Mouse (Mus musculus) v-Abl transformed pro-B cells (cell line): ENCODE results near the gene Fancg.

Experiments used
- in situ Hi-C, 2 experiments: fragments of 400-800 bp; cut with MboI; formaldehyde crosslinking; loops; one replicate each; pipeline ENCODE4 v1.15.1; 2025; ENCODE audit not compliant: unreplicated experiment in 2 of 2

Fancg gene

DNA sequence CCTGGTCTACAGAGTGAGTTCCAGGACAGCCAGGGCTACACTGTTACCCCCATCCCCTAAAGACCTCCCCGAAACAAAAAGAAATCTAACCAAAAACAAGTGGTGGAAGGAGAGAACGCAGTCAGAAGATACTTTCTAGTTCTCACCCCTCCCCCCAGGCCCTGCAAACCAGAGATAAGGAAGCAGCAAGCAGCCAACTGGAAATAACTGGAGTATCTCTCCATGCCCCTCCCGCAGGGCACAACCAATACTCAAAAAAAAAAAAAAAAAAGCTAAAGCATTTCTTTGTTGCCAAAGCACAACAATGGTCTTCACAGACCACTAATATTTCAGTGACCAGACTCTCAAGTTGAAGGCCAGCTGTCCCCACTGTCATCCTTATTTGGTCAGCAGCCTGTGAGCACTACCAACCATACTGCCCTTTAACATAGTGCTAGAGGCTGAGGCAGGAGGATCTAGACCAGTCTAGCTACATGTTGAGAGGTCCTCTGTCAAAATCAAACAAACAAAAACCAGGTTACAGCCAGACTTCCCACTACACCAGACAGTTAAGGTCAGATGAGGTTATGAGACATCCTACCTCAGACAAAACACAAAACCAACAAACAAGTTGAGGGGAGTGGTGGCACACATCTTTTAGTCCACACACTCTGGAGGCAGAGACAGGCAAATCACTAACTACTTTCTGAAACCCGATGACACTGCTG, 27.7 kb upstream of the Fancg start:
- in situ Hi-C loops, result no loop called here

DNA sequence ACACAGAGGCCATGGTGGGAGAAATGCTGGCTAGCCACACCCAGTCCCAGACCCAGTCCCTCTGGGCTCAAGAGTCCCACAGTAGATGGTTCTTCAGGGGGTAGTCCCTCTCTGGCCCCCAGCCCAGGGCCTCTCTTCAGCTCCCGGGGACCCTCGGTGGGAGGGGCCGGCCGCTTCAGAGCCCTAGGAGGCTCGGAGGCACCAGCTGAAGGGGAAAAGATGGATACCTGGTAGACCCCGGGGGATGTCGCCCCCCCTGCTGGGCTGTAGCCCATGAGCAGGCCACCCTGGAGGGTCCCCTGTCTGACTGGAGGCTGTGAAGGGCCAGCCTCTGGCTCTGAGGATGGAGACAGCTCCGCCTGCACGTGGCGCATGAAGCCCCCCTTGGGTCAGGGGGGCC, 26.1 kb upstream of the Fancg start:
- in situ Hi-C loops, result no loop called here

DNA sequence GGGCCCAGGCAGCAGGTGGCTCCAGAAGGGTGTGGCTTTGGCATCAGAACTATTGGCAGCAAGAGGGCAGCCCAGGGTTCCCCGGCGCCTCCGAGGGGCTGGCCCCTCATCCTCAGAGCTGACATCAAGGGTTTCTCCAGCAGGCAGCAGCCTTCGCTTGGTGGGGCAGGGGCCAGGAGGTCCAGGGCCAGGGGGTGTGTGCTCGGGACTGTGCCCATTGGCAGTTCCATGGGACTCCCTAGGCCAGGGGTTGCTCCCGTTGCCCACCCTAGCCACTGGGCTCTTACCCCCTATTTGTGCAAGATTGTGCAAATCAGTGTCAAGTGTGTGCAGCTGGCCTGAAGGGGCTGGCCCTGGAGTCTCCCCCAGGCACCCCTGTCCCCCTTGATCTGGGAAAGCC, 25.5 kb upstream of the Fancg start:
- in situ Hi-C loops, result no loop called here

DNA sequence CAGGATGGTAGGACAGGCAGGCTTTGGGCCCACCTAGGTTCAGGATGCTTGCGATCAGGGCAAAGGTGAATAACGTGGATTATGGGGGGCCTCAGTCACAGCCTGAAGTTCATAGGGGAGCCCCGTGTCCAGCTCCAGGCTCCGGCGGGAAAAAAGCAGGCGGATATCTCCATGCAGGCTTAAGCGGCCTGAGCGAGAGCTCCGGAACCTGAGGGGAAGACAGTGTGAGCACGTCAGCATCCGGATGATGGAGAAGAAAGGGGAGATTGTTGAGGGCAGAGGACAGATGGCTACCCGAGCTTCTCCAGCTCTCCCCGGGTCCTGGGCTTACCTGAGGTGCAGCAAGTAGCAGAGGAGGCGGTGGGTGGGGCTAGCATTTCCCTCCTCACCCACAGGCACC, 23.2 kb upstream of the Fancg start:
- in situ Hi-C loops, result no loop called here

DNA sequence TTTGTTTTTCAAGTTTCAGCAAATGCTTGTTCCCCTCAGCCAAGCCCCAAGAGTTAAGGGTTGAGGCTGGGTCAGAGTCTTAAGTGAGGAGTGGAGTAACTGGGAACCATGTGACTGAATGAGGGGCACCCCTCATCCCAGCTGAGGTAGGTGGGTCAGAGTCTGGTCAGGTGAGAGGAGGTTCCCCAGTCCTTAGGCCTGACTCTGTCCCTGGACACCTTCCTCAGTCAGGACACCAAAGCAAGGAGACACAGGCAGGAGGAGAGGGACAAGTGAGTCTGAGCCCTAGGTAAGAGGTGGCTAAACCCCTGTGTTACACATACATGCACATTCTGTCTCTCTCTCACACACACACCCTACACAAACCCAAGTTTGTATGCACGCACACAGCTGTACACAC, 22.2 kb upstream of the Fancg start:
- in situ Hi-C loops, result no loop called here

DNA sequence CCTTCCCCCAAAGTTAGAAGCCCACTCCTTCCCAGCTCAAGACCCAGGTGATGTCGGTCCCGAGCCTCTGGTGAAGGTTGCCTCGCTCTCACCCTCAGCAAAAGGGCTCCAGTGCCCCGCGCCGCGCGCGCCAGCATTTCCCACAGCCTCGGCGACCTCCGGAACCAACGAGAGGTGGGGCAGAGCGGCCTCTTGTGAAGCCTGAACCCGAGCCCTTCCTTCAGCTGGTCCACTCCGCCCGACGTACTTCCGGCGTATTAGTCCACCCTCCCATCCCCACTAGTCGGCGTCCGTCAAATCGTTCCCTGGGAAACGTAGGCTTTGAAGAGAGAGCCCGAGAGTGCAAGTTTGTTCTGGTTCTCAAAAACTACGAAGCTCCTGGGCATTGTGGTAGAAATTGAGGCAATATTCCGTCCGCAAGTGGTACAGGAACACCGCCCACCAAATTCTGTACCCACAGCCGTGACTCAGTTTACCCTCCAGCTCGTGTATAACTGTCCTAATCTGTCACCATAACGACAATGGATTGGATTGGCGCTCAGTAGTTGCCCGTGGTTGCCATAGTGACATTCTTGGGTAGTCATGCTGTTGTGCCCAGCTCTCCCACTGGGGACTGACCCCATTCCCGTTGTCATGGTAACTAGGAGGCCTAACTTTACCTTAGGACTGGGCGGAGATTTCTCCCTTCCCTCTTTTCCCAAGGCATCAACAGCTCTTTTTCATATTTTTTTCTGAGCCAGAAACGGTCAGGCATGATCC, 21.1 kb upstream of the Fancg start, which contains the start of gene Stoml2:
Gene Stoml2, minus strand, starts transcription at position 474 of the 759 bp plus-strand sequence.
- in situ Hi-C loops, result no loop called here

DNA sequence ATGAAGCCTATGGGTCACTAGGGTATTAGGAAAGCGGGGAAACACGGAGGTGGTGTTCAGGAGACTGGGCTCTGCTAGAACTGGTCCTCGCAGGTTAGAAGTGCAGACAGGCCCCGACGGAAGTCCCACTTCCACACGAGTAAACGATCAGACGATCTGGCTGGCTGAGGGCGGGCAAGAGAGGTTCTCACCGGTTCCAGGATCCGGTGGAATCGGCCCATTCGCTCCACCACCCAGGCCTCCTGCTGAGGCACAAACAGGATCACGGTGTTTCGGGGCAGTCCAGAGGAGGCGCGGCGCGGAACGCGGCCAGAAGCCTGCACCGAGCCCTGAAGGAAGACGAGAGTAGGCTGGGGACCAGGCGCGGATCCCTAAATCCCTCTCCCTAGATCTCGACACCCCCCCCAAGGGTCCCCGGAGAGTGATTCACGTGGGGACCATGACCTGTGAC, 20.5 kb upstream of the Fancg start:
- in situ Hi-C loops, result no loop called here

DNA sequence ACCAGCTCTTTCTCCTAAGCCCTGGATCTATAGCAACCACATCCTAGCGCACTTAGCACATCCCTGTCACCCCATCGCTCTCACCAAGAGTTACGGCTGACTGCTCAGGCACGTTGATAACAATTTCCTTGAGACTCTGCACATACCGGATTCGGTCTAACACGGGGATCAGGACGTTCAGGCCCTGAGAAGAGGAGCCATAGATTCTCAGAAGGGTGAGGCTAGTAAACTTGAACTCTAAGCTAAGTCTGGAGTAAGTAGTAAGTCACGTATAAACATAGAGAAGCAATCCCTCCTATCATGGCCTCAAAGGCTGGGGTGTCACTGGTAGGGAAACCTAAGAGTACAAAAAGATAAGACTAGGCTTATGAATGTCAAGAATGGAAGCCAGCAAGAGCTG, 20.0 kb upstream of the Fancg start:
- in situ Hi-C loops, result no loop called here

DNA sequence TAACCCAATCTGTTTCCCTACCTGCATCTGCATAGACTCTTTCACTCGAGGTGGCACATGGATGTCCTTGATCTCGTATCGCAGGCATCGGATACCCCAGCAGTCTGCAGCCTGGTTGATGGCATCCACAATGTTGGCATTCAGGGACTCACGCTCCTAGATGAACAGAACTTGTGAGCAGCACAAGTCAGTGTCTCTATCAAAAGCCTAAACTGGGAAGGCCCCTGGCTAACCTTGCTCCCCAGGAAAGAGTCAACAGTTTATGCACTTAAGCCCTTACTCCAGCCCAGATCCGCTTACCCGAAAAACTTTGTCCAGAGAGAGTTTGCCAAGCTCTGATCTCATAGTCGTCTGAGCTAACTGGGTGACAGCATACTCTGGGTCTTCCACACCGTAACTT, 19.4 kb upstream of the Fancg start:
- in situ Hi-C loops, result no loop called here

DNA sequence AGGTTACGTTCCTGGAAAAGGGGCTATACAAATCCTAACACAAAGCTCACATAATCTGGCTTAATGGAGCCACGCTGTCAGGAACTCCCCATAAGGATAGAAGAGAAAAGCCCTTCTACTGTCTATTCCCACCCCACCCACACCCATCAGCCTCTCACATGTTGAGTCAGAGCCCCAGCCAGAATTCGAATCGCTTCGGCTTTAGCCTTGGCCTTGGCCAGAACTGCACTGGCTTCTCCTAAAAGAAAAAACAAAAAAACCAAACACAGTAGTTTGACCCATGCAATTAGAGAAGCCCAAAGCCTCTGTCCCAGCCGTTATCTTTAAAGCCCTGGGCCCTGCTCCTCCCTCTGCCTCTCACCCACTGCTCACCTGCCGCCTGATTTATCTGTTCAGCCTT, 18.8 kb upstream of the Fancg start:
- in situ Hi-C loops, result no loop called here

DNA sequence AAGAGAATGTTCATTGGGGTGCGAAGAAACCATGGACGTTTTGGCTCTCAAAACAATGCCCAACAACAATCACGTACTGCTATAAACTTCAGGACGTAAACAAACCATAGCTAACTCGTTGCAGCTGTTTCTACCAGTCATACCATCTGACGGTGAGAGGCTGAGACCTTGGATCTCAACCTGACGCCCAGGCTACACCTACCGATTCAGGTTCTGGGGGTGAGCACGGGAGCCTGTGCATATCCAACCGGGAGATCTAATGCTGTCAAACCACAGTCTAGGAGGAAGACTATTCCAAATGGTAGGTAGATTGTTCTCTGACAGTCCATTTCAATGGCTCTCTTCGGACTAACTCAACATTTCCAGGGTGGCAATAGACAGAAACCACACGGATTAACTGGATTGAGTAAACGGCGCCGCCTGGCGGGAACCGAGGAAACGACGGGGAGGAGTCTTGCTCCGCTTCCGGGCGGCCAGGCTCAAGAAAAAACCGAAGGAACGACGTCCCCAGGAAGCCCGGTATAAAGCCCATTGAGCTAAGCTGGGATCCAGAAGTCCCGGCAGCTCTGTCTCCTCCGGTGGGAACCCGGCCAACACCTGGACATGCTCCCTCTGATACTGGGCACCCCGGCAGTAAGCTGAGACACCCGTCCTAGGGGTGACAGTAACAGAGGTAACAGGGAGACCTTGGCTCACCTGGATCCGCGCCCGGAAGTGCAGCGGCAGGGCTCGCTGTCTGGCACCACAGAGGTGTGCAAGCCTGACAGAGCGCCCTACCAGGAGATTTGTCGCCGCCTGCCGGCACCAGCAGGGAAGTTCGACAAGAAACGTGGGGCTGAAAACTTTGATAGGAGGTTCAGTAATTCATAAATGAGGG, 15.0 kb upstream of the Fancg start, which contains the start of gene Pigo:
Gene Pigo, minus strand, starts transcription at position 736 of the 877 bp plus-strand sequence.
- in situ Hi-C loops, result no loop called here

DNA sequence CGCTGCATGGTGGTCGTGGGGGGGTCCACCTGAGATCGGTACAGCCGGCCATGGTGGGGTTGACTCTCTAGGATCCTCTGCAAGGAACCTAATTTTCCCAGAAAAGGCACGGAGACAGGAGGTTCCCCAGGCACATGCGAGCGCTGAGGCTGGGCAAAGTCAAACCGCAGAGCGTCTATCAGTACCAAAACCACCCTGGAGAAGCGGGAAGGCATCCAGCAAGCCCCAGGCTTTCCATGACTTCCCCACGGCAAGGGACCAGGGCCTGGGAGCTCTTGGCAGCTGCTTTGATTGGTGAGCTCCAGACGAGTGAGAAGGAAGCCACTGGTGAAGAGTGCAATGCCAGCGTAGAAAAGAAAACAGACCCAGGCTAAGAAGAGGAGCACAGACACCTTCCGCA, 14.4 kb upstream of the Fancg start:
- in situ Hi-C loops, result no loop called here

DNA sequence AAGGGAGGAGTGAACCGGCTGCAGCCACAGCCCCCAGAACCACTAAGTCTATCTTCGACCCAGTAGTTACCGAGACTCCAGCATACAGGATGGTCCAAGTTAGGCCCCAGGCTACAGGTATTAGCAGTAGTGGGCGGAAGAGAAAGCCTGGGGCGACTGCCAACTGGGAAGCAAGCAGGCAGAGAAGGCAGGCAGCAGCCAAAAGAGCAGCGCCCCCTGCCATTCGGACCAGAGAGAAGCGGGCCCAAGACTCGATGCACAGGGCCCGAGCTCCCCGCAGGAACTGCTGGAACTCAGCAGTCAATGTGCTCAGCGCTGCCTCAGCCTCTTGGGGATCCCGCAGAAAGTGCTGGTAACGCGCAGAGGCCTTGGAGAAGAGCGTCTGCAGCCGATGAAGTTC, 11.0 kb upstream of the Fancg start:
- in situ Hi-C loops, result no loop called here

DNA sequence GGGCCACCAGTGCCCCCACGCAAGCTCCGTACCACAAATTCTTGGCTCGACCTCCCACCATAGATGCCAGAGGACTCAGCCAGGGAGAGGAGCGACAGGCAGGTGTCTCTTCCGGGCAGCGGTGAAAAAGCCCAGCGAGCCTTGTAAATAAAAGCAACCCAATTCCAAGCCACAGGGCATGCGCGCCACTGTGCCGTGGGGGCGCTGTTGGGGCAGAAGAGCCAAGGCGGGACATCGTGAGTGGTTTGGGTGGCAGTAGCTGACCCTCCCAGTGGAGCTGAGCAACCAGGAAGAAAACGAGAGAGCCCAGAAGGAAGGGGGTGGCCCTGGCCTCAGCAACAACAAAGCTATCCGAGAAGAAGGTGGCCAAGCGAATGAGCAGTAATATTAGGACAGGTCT, 10.6 kb upstream of the Fancg start:
- in situ Hi-C loops, result no loop called here

DNA sequence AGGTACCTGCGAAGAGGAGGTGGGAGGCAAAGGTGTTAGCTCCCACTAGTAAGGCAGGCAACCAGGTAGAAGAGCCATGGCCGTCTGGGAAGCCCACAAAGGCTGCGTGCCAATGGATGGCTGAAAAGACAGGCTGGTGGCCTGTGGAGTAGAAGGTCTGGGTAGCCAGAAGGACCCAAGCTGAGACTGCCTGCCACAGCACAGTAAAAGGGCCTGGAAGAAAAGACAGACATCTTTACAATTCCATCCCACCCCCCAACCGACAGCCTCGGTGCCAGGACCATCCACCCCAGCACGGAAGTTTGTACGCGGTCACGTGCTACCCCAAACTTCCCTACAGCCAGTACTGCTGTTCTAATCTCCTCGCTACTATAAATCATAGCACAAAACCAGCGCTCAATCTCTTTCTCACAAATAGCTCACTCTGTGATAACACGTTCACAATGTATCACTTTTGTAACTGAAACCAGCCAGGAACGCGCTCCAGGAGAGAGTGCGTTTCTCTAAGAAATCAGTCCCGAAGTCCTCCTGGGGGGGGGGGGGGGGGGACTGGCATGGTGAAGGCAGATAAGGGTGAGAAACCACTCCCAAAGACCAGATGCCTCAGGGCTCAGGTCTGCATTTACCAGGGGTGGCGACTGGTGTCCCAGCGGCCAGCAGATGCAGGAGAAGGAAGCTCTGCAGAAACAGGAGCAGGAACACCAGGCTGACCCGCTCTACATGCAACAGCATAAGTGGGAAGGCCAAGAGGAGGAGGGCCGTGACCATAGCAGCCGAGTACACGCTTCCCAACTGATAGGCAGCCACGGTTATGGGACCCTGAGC, 9.5 kb upstream of the Fancg start:
- in situ Hi-C loops, result no loop called here

DNA sequence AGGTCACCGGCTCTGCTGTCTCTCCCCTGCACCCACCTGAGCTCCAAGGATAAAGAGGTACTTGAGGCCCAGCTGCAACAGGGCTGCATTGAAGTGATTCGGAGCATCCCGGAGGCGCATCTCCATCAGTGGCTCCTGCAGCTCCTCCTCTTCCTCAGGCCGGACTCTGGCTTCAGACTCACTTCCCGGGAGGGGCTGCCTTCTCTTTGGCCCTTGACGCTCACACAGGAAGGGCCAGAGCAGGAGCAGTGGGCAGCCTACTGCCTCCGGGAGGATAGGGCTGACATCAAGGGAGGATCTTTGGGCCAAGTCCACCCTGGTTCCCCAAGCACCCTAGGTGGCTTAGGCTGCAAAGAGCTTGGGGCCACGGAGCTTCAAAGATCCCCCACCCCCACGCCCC, 8.9 kb upstream of the Fancg start:
- in situ Hi-C loops, result no loop called here

DNA sequence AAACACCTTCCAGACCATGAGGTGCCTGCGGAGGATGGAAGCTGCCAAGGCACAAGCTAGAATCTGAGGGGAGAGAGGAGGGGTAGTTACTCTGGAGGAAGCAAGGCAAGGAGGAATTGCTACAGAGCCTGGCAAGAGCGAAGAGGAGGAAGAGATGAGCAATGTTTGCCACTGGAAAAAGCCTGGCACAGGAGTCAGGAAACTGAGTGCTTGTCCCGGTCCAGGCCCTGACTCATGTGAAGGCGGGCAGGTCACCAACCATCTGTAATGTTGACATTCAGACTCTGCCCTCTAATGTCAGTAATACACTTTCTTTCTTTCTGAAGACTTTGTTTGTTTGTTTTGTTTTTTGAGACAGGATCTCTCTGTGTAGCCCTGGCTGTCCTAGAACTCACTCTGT, 7.8 kb upstream of the Fancg start:
- in situ Hi-C loops, result no loop called here

DNA sequence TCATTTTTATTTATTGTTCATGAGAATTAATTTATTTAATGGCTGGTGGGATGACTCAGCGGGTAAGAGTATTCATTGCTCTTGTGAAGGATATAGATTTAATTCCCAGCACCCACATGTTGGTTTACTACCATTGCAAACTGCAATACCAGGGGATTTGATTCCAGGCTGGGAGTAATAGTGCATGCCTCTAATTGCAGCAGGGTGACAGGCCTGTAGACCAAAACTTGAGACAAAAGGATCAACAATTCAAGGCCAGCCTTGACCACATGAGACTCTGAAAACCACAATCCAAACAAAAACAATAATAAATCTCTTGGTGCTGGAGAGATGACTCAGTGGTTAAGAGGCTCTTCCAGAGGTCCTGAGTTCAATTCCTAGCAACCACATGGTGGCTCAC, 1.8 kb upstream of the Fancg start:
- in situ Hi-C loops, result no loop called here

DNA sequence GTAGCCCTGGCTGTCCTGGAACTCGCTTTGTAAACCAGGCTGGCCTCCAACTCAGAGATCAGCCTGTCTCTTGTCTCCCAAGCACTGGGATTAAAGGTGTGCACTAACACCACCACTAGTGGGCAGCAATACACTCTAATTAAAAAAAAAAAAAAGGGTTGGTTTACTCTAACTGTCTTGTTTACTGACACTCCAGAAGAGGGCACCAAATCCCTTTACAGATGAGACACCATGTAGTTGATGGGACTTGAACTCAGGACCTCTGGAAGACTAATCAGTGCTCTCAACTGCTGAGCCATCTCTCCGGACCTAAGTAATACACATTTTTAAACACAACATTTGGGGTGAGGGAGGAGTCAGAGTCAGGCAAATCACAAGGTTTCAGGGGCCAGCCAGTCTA, 4.5 kb downstream of the Fancg start:
- in situ Hi-C loops, result no loop called here

DNA sequence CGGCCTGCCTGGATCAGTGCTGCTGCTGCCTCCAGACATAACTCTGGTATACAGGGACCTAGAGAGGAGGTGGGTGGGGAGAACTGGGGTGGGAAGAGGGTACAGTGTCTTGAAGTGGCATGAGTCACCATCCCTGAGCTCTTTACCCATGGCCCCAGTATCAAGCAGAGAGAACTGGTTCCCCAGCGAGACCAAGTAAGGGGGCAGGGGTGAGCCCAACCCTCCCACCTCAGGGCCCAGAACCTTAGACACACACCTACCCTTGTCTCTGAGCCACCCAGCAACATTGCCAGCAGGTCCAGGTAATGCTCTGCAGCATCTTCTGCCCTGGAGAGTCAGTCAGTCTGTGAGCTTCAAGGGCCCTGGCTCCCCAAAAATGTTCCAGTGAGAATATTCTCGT, 5.4 kb downstream of the Fancg start:
- in situ Hi-C loops, result no loop called here
